Mouse (Mus musculus) neutrophil, adult 65 days (primary cell): ENCODE data around the gene Gpr174. TPM values are rescaled to one million over a fixed set of nuclear protein-coding genes. Genes with fewer than 3 reads are reported as not detected.

ENCODE experiments used
- total RNA-seq: library from RNA; stranded (reverse); gene quantifications from 2 replicates; pipeline ENCODE4 v1.2.4, GENCODE M21; 2023

The Gpr174 gene
- total RNA-seq, result 0.14 and 0.25 TPM in 2 replicates

GRCm38 (mm10) chrX:107255486-107256227 is at the start of gene Gpr174:
Gpr174 (plus strand) TSS chrX:107255878.

Other genes starting within 250 kb of the Gpr174 start
- 0.59 and 0.69 TPM in 2 replicates for gene P2ry10, start 167.4 kb upstream of the Gpr174 start, total RNA-seq
- 2.9 and 4.4 TPM in 2 replicates for gene P2ry10b, start 107.0 kb upstream of the Gpr174 start, total RNA-seq
- not detected in 2 replicates for gene Itm2a, start 147.5 kb downstream of the Gpr174 start, total RNA-seq